Mouse (Mus musculus): ENCODE results near the gene Adgra3. TPM values are rescaled to one million over a fixed set of nuclear protein-coding genes. Genes with fewer than 3 reads are reported as not detected.
A peak's percentile ranks its signal among the peaks of the same experiment; 100 is the strongest.

Adgra3 gene
- polyA plus RNA-seq, 1 experiment from 2014 or later: 9.9 TPM

GRCm38 (mm10) chr5:50050037-50050436, 8.8 kb downstream of the Adgra3 start:
- Histone ChIP-seq H3K27me3 (ENCODE audit: control insufficient read depth, insufficient read depth, low read depth, low read length) (no peaks in the 10 kb centered on the region), H3K9me3 (replicated peaks; ENCODE audit: control insufficient read depth, low read length, poor library complexity, severe bottlenecking) (no peaks in the 10 kb centered on the region), H3K9ac (ENCODE audit: low read depth, low read length) (no peak overlapping the region), H3K36me3 (ENCODE audit: control insufficient read depth, insufficient read depth, low read length) (no peaks in the 10 kb centered on the region), H3K4me3 (ENCODE audit: low read depth, low read length) (no peak overlapping the region), H3K4me2 (ENCODE audit: low read length) (no peak overlapping the region), H3K27ac (ENCODE audit: low read length) (no peak overlapping the region), H3K4me1 (ENCODE audit: control insufficient read depth, insufficient read depth, low read length) (peaks cover 17% of the 10 kb centered on the region)
- WGBS: 19% methylated on average over 3 of the region's 3 CpGs
- ATAC-seq: no peak; the same call in 1 of the 2 replicates

GRCm38 (mm10) chr5:50049506-50049905, 9.3 kb downstream of the Adgra3 start:
- H3K4me3 ChIP-seq (ENCODE audit: low read depth, low read length): no peak overlapping the region
- no peaks in the 10 kb centered on the region for H3K9me3 ChIP-seq (replicated peaks; ENCODE audit: control insufficient read depth, low read length, poor library complexity, severe bottlenecking)
- peaks cover 17% of the 10 kb centered on the region for H3K4me1 ChIP-seq (ENCODE audit: control insufficient read depth, insufficient read depth, low read length)
- no peaks in the 10 kb centered on the region for H3K27me3 ChIP-seq (ENCODE audit: control insufficient read depth, insufficient read depth, low read depth, low read length)
- 53% methylated on average over 8 of the region's 8 CpGs for WGBS
- H3K36me3 ChIP-seq (ENCODE audit: control insufficient read depth, insufficient read depth, low read length): no peaks in the 10 kb centered on the region
- no peak overlapping the region for H3K27ac ChIP-seq (ENCODE audit: low read length)
- H3K9ac ChIP-seq (ENCODE audit: low read depth, low read length): no peak overlapping the region
- no peak overlapping the region for H3K4me2 ChIP-seq (ENCODE audit: low read length)
- peak; percentile 26; the same call in 1 of the 2 replicates for ATAC-seq

GRCm38 (mm10) chr5:50048960-50049359, 9.8 kb downstream of the Adgra3 start:
- H3K9ac ChIP-seq (ENCODE audit: low read depth, low read length): no peak overlapping the region
- H3K9me3 ChIP-seq (replicated peaks; ENCODE audit: control insufficient read depth, low read length, poor library complexity, severe bottlenecking): no peaks in the 10 kb centered on the region
- H3K36me3 ChIP-seq (ENCODE audit: control insufficient read depth, insufficient read depth, low read length): no peaks in the 10 kb centered on the region
- H3K4me2 ChIP-seq (ENCODE audit: low read length): no peak overlapping the region
- WGBS: 68% methylated on average over 7 of the region's 7 CpGs
- H3K4me1 ChIP-seq (ENCODE audit: control insufficient read depth, insufficient read depth, low read length): peaks cover 17% of the 10 kb centered on the region
- H3K4me3 ChIP-seq (ENCODE audit: low read depth, low read length): no peak overlapping the region
- H3K27ac ChIP-seq (ENCODE audit: low read length): no peak overlapping the region
- no peaks in the 10 kb centered on the region for H3K27me3 ChIP-seq (ENCODE audit: control insufficient read depth, insufficient read depth, low read depth, low read length)
- no peak for ATAC-seq

- 34% methylated on average over 5 of the region's 5 CpGs for WGBS
- H3K4me1 ChIP-seq (ENCODE audit: control insufficient read depth, insufficient read depth, low read length): peaks cover 17% of the 10 kb centered on the region
- H3K27ac ChIP-seq (ENCODE audit: low read length): no peak overlapping the region
- peak; percentile 34; the same call in 1 of the 2 replicates for ATAC-seq
- H3K9me3 ChIP-seq (replicated peaks; ENCODE audit: control insufficient read depth, low read length, poor library complexity, severe bottlenecking): no peaks in the 10 kb centered on the region
- H3K4me3 ChIP-seq (ENCODE audit: low read depth, low read length): no peak overlapping the region
- no peak overlapping the region for H3K9ac ChIP-seq (ENCODE audit: low read depth, low read length)
- H3K27me3 ChIP-seq (ENCODE audit: control insufficient read depth, insufficient read depth, low read depth, low read length): no peaks in the 10 kb centered on the region
- H3K4me2 ChIP-seq (ENCODE audit: low read length): no peak overlapping the region
- no peaks in the 10 kb centered on the region for H3K36me3 ChIP-seq (ENCODE audit: control insufficient read depth, insufficient read depth, low read length)
Measured at GRCm38 (mm10) chr5:50048271-50048851, 10.4 kb downstream of the Adgra3 start.

GRCm38 (mm10) chr5:50045180-50045579, 13.6 kb downstream of the Adgra3 start:
- H3K27ac ChIP-seq (ENCODE audit: low read length): no peak overlapping the region
- no peak overlapping the region for H3K4me2 ChIP-seq (ENCODE audit: low read length)
- no peaks in the 10 kb centered on the region for H3K36me3 ChIP-seq (ENCODE audit: control insufficient read depth, insufficient read depth, low read length)
- no peaks in the 10 kb centered on the region for H3K27me3 ChIP-seq (ENCODE audit: control insufficient read depth, insufficient read depth, low read depth, low read length)
- H3K4me1 ChIP-seq (ENCODE audit: control insufficient read depth, insufficient read depth, low read length): peaks cover 13% of the 10 kb centered on the region
- ATAC-seq: no peak
- H3K9me3 ChIP-seq (replicated peaks; ENCODE audit: control insufficient read depth, low read length, poor library complexity, severe bottlenecking): no peaks in the 10 kb centered on the region
- no peak overlapping the region for H3K4me3 ChIP-seq (ENCODE audit: low read depth, low read length)
- 90% methylated on average over 6 of the region's 6 CpGs for WGBS
- no peak overlapping the region for H3K9ac ChIP-seq (ENCODE audit: low read depth, low read length)

GRCm38 (mm10) chr5:50043677-50044076, 15.1 kb downstream of the Adgra3 start:
- Histone ChIP-seq H3K9me3 (replicated peaks; ENCODE audit: control insufficient read depth, low read length, poor library complexity, severe bottlenecking) (no peaks in the 10 kb centered on the region), H3K4me2 (ENCODE audit: low read length) (no peak overlapping the region), H3K27ac (ENCODE audit: low read length) (no peak overlapping the region), H3K4me3 (ENCODE audit: low read depth, low read length) (no peak overlapping the region), H3K36me3 (ENCODE audit: control insufficient read depth, insufficient read depth, low read length) (no peaks in the 10 kb centered on the region), H3K9ac (ENCODE audit: low read depth, low read length) (no peak overlapping the region), H3K4me1 (ENCODE audit: control insufficient read depth, insufficient read depth, low read length) (peaks cover 6% of the 10 kb centered on the region), H3K27me3 (ENCODE audit: control insufficient read depth, insufficient read depth, low read depth, low read length) (no peaks in the 10 kb centered on the region)
- 79% methylated on average over 4 of the region's 4 CpGs for WGBS
- ATAC-seq: no peak

- WGBS: 39% methylated on average over 7 of the region's 7 CpGs
- H3K4me2 ChIP-seq (ENCODE audit: low read length): no peak overlapping the region
- no peaks in the 10 kb centered on the region for H3K27me3 ChIP-seq (ENCODE audit: control insufficient read depth, insufficient read depth, low read depth, low read length)
- H3K36me3 ChIP-seq (ENCODE audit: control insufficient read depth, insufficient read depth, low read length): no peaks in the 10 kb centered on the region
- no peaks in the 10 kb centered on the region for H3K4me1 ChIP-seq (ENCODE audit: control insufficient read depth, insufficient read depth, low read length)
- no peak overlapping the region for H3K4me3 ChIP-seq (ENCODE audit: low read depth, low read length)
- ATAC-seq: peak; percentile 91
- H3K9me3 ChIP-seq (replicated peaks; ENCODE audit: control insufficient read depth, low read length, poor library complexity, severe bottlenecking): no peaks in the 10 kb centered on the region
- H3K27ac ChIP-seq (ENCODE audit: low read length): 0 out of 2 replicates have a peak overlapping the region, but pooled peaks have one; percentile 35
- no peak overlapping the region for H3K9ac ChIP-seq (ENCODE audit: low read depth, low read length)
Measured at GRCm38 (mm10) chr5:50042274-50042943, 16.4 kb downstream of the Adgra3 start.

- no peaks in the 10 kb centered on the region for H3K9me3 ChIP-seq (replicated peaks; ENCODE audit: control insufficient read depth, low read length, poor library complexity, severe bottlenecking)
- H3K9ac ChIP-seq (ENCODE audit: low read depth, low read length): no peak overlapping the region
- no peak overlapping the region for H3K4me2 ChIP-seq (ENCODE audit: low read length)
- H3K4me3 ChIP-seq (ENCODE audit: low read depth, low read length): no peak overlapping the region
- no peak for ATAC-seq
- H3K27ac ChIP-seq (ENCODE audit: low read length): no peak overlapping the region
- WGBS: 78% methylated on average over 6 of the region's 6 CpGs
- no peaks in the 10 kb centered on the region for H3K36me3 ChIP-seq (ENCODE audit: control insufficient read depth, insufficient read depth, low read length)
- H3K27me3 ChIP-seq (ENCODE audit: control insufficient read depth, insufficient read depth, low read depth, low read length): no peaks in the 10 kb centered on the region
- H3K4me1 ChIP-seq (ENCODE audit: control insufficient read depth, insufficient read depth, low read length): no peaks in the 10 kb centered on the region; the same call in 1 of the 2 replicates
Measured at GRCm38 (mm10) chr5:50039521-50039920, 19.3 kb downstream of the Adgra3 start.

GRCm38 (mm10) chr5:50037666-50038065, 21.1 kb downstream of the Adgra3 start:
- Histone ChIP-seq H3K4me1 (ENCODE audit: control insufficient read depth, insufficient read depth, low read length) (peaks cover 10% of the 10 kb centered on the region), H3K4me2 (ENCODE audit: low read length) (no peak overlapping the region), H3K4me3 (ENCODE audit: low read depth, low read length) (no peak overlapping the region), H3K9ac (ENCODE audit: low read depth, low read length) (no peak overlapping the region), H3K9me3 (replicated peaks; ENCODE audit: control insufficient read depth, low read length, poor library complexity, severe bottlenecking) (no peaks in the 10 kb centered on the region), H3K36me3 (ENCODE audit: control insufficient read depth, insufficient read depth, low read length) (no peaks in the 10 kb centered on the region), H3K27ac (ENCODE audit: low read length) (no peak overlapping the region), H3K27me3 (ENCODE audit: control insufficient read depth, insufficient read depth, low read depth, low read length) (no peaks in the 10 kb centered on the region)
- WGBS: 60% methylated on average over 8 of the region's 8 CpGs
- no peak for ATAC-seq
